Mouse (Mus musculus): ENCODE data around the gene Zfp473. TPM values are rescaled to one million over a fixed set of nuclear protein-coding genes. Genes with fewer than 3 reads are reported as not detected.

Gene Zfp473
- total RNA-seq, 2 experiments from 2014 or later: 0.32 to 0.41 TPM

Other genes starting within 250 kb of the Zfp473 start
- gene Mybpc2, start 226.4 kb downstream of the Zfp473 start, total RNA-seq (2021): 100 to 1,000 TPM; 438 to 552 TPM
- gene Spib, start 219.0 kb downstream of the Zfp473 start, total RNA-seq (2021): under 1 TPM; 0.26 to 0.27 TPM
- 10 to 100 TPM; 32.0 to 35.2 TPM for gene Pold1, start 202.2 kb downstream of the Zfp473 start, total RNA-seq (2021)
- gene Nr1h2, start 197.1 kb downstream of the Zfp473 start, total RNA-seq (2021): 10 to 100 TPM; 38.3 to 45.3 TPM
- under 1 TPM; 0.65 to 0.81 TPM for gene Napsa, start 178.7 kb downstream of the Zfp473 start, total RNA-seq (2021)
- 1 to 10 TPM in 1 of 2 experiments, under 1 TPM in 1; 0.91 to 1.1 TPM for gene Kcnc3, start 160.4 kb downstream of the Zfp473 start, total RNA-seq (2021)
- 10 to 100 TPM; 25.7 to 26.6 TPM for gene Myh14, start 80.2 kb downstream of the Zfp473 start, total RNA-seq (2021)
- not detected for gene Izumo2, start 42.3 kb downstream of the Zfp473 start, total RNA-seq (2021)
- 10 to 100 TPM; 18.9 to 20.7 TPM for gene Vrk3, start 2.6 kb downstream of the Zfp473 start, total RNA-seq (2021)
- gene Nup62, start 65.0 kb upstream of the Zfp473 start, total RNA-seq (2021): 10 to 100 TPM; 49.4 to 53.1 TPM
- gene Il4i1, start 65.3 kb upstream of the Zfp473 start, total RNA-seq (2021): 1 to 10 TPM; 1.6 to 1.8 TPM
- 10 to 100 TPM; 55.6 to 62.2 TPM for gene Atf5, start 65.6 kb upstream of the Zfp473 start, total RNA-seq (2021)
- gene Akt1s1, start 97.9 kb upstream of the Zfp473 start, total RNA-seq (2021): 100 to 1,000 TPM in 1 of 2 experiments, 10 to 100 TPM in 1; 92.4 to 103 TPM
- gene Tbc1d17, start 98.0 kb upstream of the Zfp473 start, total RNA-seq (2021): 10 to 100 TPM; 56.5 to 63.4 TPM
- gene Pnkp, start 106.1 kb upstream of the Zfp473 start, total RNA-seq (2021): 10 to 100 TPM; 18.6 to 20.5 TPM
- 100 to 1,000 TPM; 332 to 346 TPM for gene Ptov1, start 118.7 kb upstream of the Zfp473 start, total RNA-seq (2021)
- gene Med25, start 141.7 kb upstream of the Zfp473 start, total RNA-seq (2021): 10 to 100 TPM; 63.8 to 67.6 TPM
- gene Fuz, start 145.0 kb upstream of the Zfp473 start, total RNA-seq (2021): 10 to 100 TPM; 16.1 to 18.4 TPM
- 10 to 100 TPM; 84.8 to 88.9 TPM for gene Ap2a1, start 178.4 kb upstream of the Zfp473 start, total RNA-seq (2021)
- not detected for gene Tsks, start 192.2 kb upstream of the Zfp473 start, total RNA-seq (2021)
- 10 to 100 TPM; 10.3 to 10.8 TPM for gene Cpt1c, start 223.8 kb upstream of the Zfp473 start, total RNA-seq (2021)
- gene Prmt1, start 235.5 kb upstream of the Zfp473 start, total RNA-seq (2021): 100 to 1,000 TPM; 318 to 331 TPM
- gene Irf3, start 246.6 kb upstream of the Zfp473 start, total RNA-seq (2021): 10 to 100 TPM; 46.0 to 50.4 TPM
- 10 to 100 TPM; 21.5 to 22.0 TPM for gene Bcl2l12, start 247.7 kb upstream of the Zfp473 start, total RNA-seq (2021)

Data from gastrocnemius, postnatal 4 days (tissue).